Mouse (Mus musculus) gastrocnemius, adult 2 months (tissue): ENCODE measurements around the gene Apol6. TPM values are rescaled to one million over a fixed set of nuclear protein-coding genes. Genes with fewer than 3 reads are reported as not detected.

Source experiments
- DNase-seq: peaks from one replicate; pipeline ENCODE4 v3.0.0; 2022
- H3K27ac ChIP-seq: fragments of 200-600 bp; 2 replicates; pipeline ENCODE4 v1.8.1; 2022; ENCODE audit warnings: mild to moderate bottlenecking
- H3K4me3 ChIP-seq: fragments of 200-600 bp; 2 replicates; pipeline ENCODE4 v1.8.1; 2022; ENCODE audit warnings: mild to moderate bottlenecking, moderate library complexity
- CTCF ChIP-seq: fragments of 200-600 bp; IDR thresholded peaks from 2 replicates; pipeline ENCODE4 v1.8.1; 2022; ENCODE audit warnings: antibody characterized with exemption, mild to moderate bottlenecking, moderate library complexity
- intact Hi-C: fragments of 180-260 bp; cut with DNase I; formaldehyde crosslinking; loops from one replicate; pipeline ENCODE4 v1.15.1; 2025
- total RNA-seq, 2 experiments: library from RNA; stranded (reverse); gene quantifications; 2 replicates each; pipeline ENCODE4 v1.2.3; 2021

Apol6 gene
- total RNA-seq, 2 experiments from 2014 or later: 27.7 to 71.1 TPM

- peak overlapping the region; percentile 94 for H3K27ac ChIP-seq
- TF ChIP-seq CTCF: no peak
- peak; percentile 64 for DNase-seq
- H3K4me3 ChIP-seq: peak overlapping the region; percentile 60
- intact Hi-C loops: no loop called here
Measured at GRCm38 (mm10) chr15:77019533-77019932, 25.0 kb upstream of the Apol6 start.

- Histone ChIP-seq H3K27ac (peak overlapping the region; percentile 94), H3K4me3 (peak overlapping the region; percentile 60)
- intact Hi-C loops: loop anchor here (5.0 kb wide), 1 partner anchor 192 kb away; no protein-coding TSS in a partner anchor
- no peak for TF ChIP-seq CTCF
- no peak for DNase-seq
Measured at GRCm38 (mm10) chr15:77020136-77020535, 24.4 kb upstream of the Apol6 start.

- Histone ChIP-seq H3K27ac (peak overlapping the region; percentile 94), H3K4me3 (peak overlapping the region; percentile 60)
- intact Hi-C loops: loop anchor here (5.0 kb wide), 1 partner anchor 191 kb away; no protein-coding TSS in a partner anchor
- TF ChIP-seq CTCF: peak; percentile 9; the same call in 1 of the 2 replicates
- DNase-seq: peak; percentile 91
Measured at GRCm38 (mm10) chr15:77021056-77021455, 23.5 kb upstream of the Apol6 start.

GRCm38 (mm10) chr15:77021851-77022250 is 22.7 kb upstream of the Apol6 start:
- no peak for TF ChIP-seq CTCF
- intact Hi-C loops: loop anchor here (5.0 kb wide), 1 partner anchor 190 kb away; no protein-coding TSS in a partner anchor
- peak; percentile 37 for DNase-seq
- Histone ChIP-seq H3K4me3 (peak overlapping the region; percentile 60), H3K27ac (peak overlapping the region; percentile 94)

- intact Hi-C loops: loop anchor here (5.0 kb wide), 1 partner anchor 190 kb away; no protein-coding TSS in a partner anchor
- no peak for TF ChIP-seq CTCF
- peak; percentile 91 for DNase-seq
- Histone ChIP-seq H3K4me3 (peak overlapping the region; percentile 60), H3K27ac (peak overlapping the region; percentile 94)
Measured at GRCm38 (mm10) chr15:77022401-77022957, 22.1 kb upstream of the Apol6 start.

GRCm38 (mm10) chr15:77025884-77026583 is 18.5 kb upstream of the Apol6 start:
- peak overlapping the region; percentile 83 for H3K27ac ChIP-seq
- H3K4me3 ChIP-seq: no peak overlapping the region
- intact Hi-C loops: no loop called here
- no peak for TF ChIP-seq CTCF
- no peak for DNase-seq

GRCm38 (mm10) chr15:77027117-77027516 is 17.4 kb upstream of the Apol6 start:
- intact Hi-C loops: no loop called here
- peak; percentile 27 for DNase-seq
- no peak for TF ChIP-seq CTCF
- peak overlapping the region; percentile 83 for H3K27ac ChIP-seq
- H3K4me3 ChIP-seq: no peak overlapping the region

- peak; percentile 72 for DNase-seq
- intact Hi-C loops: no loop called here
- no peak for TF ChIP-seq CTCF
- Histone ChIP-seq H3K27ac (peak overlapping the region; percentile 83), H3K4me3 (no peak overlapping the region)
Measured at GRCm38 (mm10) chr15:77027675-77028074, 16.9 kb upstream of the Apol6 start.

- TF ChIP-seq CTCF: peak; percentile 88
- Histone ChIP-seq H3K27ac (peak overlapping the region; percentile 83), H3K4me3 (peak overlapping the region; percentile 33)
- intact Hi-C loops: no loop called here
- peak; percentile 66 for DNase-seq
Measured at GRCm38 (mm10) chr15:77029331-77029991, 15.1 kb upstream of the Apol6 start.

GRCm38 (mm10) chr15:77031271-77031670 is 13.3 kb upstream of the Apol6 start:
- intact Hi-C loops: no loop called here

GRCm38 (mm10) chr15:77034526-77034925 is 10.0 kb upstream of the Apol6 start:
- no peak for TF ChIP-seq CTCF
- Histone ChIP-seq H3K4me3 (no peak overlapping the region), H3K27ac (peak overlapping the region; percentile 94)
- intact Hi-C loops: no loop called here
- DNase-seq: peak; percentile 51

More at GRCm38 (mm10) chr15:77031271-77031670, 13.3 kb upstream of the Apol6 start:
- Histone ChIP-seq H3K27ac (no peak overlapping the region), H3K4me3 (no peak overlapping the region)
- no peak for TF ChIP-seq CTCF
- DNase-seq: no peak

GRCm38 (mm10) chr15:77035643-77036042 is 8.9 kb upstream of the Apol6 start:
- Histone ChIP-seq H3K27ac (peak overlapping the region; percentile 94), H3K4me3 (no peak overlapping the region)
- intact Hi-C loops: loop anchor here (5.0 kb wide), 2 partner anchors 117 to 327 kb away; no protein-coding TSS in a partner anchor
- no peak for TF ChIP-seq CTCF
- DNase-seq: no peak
